Mouse (Mus musculus): ENCODE measurements around the gene St6galnac1.
"Not testable (repeated sequence)": the region's sequence is repeated elsewhere in the genome, so short reads cannot be mapped to it uniquely, and the experiment has no call there.

The St6galnac1 gene

DNA sequence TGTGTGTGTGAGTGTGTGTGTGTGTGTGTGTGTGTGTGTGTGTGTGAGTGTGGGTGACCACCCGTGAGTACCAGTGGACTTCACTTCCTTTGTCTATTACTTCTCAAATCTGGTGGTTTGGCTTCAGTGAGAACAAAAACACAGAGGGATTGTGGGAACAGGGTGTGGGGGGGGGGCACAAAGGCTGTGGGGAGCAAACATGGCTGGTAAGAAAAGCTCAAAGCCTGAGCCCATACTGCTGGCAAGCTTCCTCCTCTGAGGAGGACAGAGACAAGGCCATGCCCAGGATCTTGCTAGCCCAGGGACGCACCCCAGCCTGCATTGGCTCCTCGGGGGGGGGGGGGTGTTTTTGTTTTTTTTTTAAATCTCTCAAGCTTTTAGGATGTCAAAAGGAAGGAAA is 32.2 kb upstream of the St6galnac1 start:
- no peak for DNase-seq (ENCODE audit: low spot score in 2 of 2)

DNA sequence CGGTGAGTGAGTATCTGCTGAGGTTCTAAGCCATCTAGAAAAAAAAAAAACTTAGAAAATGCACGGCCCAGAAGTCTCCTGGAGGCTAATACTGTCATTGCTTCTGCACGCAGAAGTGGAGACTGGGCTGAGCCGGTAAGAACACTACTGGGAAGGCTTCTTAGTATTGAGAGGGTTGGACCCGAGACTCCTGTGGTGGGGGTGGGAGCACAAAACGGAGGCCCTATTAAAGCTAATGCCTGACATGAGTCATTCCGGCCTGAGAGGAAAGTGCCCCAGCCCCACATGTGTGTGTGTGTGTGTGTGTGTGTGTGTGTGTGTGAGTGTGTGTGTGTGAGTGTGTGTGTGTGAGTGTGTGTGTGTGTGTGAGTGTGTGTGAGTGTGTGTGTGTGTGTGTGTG is 31.8 kb upstream of the St6galnac1 start:
- no peak for DNase-seq (ENCODE audit: low spot score in 2 of 2)

DNA sequence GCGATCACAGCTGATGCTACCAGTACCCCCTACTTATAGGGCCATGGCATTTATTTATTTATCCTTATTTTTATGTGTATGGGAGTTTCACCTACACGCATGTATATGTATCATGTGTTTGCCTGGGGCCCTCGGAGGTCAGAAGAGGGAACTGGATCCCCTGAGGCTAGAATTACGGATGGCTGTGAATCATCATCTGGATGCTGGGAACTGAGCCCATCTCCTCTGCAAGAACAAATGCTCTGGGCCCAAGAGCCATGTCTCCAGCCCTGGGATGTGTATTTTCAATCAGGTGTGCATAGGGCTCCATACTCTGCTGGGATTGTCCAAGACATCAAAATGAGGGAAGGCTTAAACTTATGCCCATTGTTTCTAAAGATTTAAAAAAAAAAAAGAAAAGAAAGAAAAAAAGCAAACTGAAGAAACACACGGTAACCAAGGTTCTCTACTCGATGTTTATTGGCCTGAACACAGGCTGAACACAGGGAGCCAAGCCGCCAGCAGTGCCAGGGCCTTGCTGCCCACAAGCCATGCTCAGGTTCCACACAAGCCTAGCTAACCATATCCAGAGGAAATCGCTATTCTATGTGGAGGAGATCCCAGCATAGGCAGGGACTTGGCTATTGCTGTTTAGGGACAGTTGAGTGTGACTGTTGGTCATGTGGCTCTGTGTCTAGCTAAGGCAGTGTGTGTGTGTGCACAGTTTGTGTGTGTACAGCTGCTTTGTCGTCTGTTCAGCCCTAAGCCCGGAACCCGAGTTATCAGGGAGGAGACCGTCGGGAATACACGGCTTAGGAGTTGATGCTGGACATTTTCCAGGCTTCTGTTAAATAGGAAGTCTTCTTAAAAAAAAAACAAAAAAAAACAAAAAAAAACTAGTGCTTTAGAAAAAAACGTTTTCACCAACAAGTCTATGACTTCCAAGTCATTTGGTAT is 31.1 kb upstream of the St6galnac1 start:
- no peak for DNase-seq (ENCODE audit: low spot score in 2 of 2)

DNA sequence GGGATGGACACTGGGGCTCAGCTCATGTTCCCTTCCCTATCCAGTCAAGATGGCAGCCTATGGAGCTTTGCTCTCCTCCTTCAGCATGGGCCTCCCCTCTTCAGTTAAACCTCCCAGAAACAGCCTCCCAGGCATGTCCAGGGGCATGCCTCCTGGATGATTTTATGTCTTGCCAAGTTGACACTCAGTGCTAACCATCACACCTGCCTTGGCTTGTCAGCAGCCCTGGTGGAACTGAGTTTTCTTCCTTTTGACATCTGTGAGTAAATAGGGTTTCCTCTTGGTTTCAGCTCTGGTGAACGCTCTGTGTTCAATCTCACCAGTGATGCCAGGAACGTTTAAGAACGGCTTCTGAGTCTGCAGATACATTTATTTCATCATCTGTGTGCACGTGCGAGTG is 27.4 kb upstream of the St6galnac1 start:
- no peak for DNase-seq (ENCODE audit: low spot score in 2 of 2)

DNA sequence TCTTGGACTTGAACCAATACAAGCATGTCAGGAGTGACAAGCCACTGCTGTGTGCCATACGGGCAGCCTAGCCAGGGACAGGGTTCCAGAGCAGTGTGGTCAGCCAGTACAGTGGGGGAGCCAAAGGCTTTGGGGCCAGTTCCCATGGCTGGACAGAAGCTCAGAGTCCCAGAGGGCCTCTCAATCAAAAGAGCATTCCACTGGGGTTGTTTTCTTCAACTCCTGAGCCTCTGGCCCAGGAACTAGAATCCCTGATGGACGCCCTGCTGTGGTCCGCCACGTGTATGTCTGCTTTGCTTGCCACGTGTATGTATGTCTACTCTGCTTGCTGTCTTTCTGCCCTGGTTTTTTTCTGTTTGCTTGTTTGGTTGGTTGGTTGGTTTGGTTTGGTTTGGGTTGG is 25.8 kb upstream of the St6galnac1 start:
- DNase-seq (ENCODE audit: low spot score in 2 of 2) = no peak

DNA sequence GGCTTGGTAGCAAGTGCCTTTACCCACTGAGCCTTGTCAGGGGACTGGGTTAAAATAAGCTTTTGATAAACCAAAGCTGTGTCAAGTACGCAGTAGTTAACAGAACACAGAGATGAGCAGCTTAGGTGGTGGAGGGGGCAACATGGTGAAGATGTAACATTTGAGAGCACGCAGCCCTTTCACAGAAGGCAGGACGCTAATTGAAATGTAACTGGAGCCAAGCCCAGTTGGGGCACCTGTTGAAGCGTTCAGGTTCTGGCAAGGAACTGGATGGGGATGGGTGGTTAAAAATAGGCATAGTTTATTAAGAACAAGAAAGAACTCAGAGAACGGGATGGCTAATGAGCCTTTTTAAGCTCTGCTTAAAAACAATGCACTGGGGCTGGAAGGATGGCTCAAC is 24.1 kb upstream of the St6galnac1 start:
- DNase-seq (ENCODE audit: low spot score in 2 of 2) = no peak

DNA sequence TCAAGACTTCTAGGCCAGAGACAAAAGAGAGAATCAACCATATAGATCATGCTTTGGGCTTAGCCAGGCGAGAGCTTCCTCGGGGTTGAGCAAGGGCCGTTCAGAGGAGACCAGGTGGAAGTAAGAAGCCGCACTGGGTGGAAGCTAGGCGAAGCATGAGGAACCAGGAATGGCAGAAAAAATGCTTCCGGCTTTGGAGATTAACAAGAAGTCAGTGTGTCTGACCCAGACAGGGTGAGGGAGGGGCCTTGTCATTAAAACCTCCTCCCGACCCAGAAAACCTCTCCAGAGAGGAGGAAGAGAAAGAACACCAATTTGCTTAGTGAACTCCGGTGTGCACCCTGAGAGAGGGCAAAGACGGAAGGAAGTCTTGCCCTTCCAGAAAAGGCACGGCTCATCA is 8.9 kb upstream of the St6galnac1 start:
- no peak for DNase-seq (ENCODE audit: low spot score in 2 of 2)

- no peak for DNase-seq (ENCODE audit: low spot score in 2 of 2)
Observed at GRCm38 (mm10) chr11:116782737-116783145, 7.4 kb upstream of the St6galnac1 start.

- no peak for DNase-seq (ENCODE audit: low spot score in 2 of 2)
Observed at GRCm38 (mm10) chr11:116773205-116773604, 2.1 kb downstream of the St6galnac1 start.

- no peak for DNase-seq (ENCODE audit: low spot score in 2 of 2)
Observed at GRCm38 (mm10) chr11:116769873-116770272, 5.4 kb downstream of the St6galnac1 start.

- no peak for DNase-seq (ENCODE audit: low spot score in 2 of 2)
Observed at GRCm38 (mm10) chr11:116764946-116765345, 10.4 kb downstream of the St6galnac1 start.

GRCm38 (mm10) chr11:116764346-116764745 is 11.0 kb downstream of the St6galnac1 start:
- DNase-seq (ENCODE audit: low spot score in 2 of 2) = no peak

- no peak for DNase-seq (ENCODE audit: low spot score in 2 of 2)
Observed at GRCm38 (mm10) chr11:116755191-116755590, 20.1 kb downstream of the St6galnac1 start.

GRCm38 (mm10) chr11:116753674-116754470 is 21.4 kb downstream of the St6galnac1 start:
- DNase-seq (ENCODE audit: low spot score in 2 of 2) = no peak

DNA sequence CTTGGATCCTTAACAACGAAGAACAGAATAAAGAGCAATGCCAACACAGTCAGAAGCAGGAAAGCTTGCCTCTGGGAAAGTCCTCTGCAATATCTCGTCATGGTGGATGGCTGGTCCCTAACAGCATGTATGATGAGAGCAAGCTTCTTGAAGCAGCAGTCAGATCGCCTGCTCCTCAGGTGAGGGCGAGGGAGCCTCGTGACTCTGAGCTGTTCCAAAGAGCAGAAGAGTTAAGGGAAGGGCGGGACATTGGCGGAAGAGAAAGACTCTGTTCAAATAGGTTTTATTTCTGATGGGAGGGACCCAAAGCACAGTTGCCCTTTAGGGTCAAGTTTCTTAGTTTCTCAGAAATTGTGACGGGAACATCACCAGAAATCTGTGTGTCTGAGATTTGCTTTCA is 25.6 kb downstream of the St6galnac1 start:
- DNase-seq (ENCODE audit: low spot score in 2 of 2) = no peak

DNA sequence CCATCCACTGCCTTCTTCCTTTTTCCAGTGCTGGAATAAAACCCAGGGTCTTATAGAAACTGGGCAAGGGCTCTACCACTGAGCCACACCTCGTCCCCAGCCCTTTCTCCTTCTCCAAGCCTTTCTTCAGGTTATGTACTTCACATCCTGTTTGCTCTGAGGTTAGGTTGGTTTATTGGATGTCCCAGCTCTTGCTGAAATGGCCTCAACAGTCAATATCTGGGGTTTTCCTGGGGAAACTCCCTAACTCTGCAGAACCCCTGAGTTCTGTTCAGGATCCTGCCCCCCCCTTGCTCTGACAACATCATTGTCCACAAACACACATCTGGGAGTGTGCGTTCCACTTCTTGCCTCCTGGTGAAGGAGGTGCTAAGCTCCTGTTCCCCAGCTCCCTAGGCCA is 26.6 kb downstream of the St6galnac1 start:
- not testable (repeated sequence) for DNase-seq (ENCODE audit: low spot score in 2 of 2)

GRCm38 (mm10) chr11:116746822-116747221 is 28.5 kb downstream of the St6galnac1 start:
- DNase-seq (ENCODE audit: low spot score in 2 of 2) = not testable (repeated sequence)

DNA sequence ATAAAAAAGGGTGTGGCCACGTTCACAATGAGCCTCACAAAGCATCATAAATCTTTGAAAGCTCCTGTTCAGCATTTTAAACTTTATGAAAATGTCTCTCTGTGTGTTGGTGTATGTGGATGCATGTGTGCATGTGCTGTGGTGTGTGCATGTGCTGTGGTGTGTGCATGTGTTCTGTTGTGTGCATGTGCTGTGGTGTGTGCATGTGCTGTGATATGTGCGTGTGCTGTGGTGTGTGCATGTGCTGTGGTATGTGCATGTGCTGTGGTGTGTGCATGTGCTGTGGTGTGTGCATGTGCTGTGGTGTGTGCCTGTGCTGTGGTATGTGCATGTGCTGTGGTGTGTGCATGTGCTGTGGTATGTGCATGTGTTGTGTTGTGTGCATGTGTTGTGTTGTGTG is 29.9 kb downstream of the St6galnac1 start:
- not testable (repeated sequence) for DNase-seq (ENCODE audit: low spot score in 2 of 2)

GRCm38 (mm10) chr11:116738411-116738810 is 36.9 kb downstream of the St6galnac1 start:
- no peak for DNase-seq (ENCODE audit: low spot score in 2 of 2)

DNA sequence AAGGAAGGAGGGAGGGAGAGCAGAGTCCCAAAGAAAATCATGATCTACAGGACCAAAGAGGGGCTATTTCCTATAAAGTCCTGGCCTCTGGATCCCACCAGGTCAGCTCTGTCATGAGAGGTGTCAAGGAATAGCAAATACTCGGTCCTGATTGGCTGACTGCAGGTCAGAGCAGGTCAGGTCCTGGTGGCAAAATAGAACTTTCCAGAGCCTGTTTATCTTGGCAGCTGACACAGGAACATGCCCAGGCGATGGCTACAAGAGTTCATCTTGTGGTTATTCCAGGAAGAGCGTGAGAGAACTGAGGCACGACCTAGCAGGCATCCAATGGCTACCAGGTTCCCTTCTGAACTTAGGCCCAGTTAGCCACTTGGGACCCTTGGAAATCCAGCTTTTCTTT is 42.8 kb downstream of the St6galnac1 start:
- DNase-seq (ENCODE audit: low spot score in 2 of 2) = no peak

GRCm38 (mm10) chr11:116731060-116731580 is 44.2 kb downstream of the St6galnac1 start:
- not testable (repeated sequence) for DNase-seq (ENCODE audit: low spot score in 2 of 2)

DNA sequence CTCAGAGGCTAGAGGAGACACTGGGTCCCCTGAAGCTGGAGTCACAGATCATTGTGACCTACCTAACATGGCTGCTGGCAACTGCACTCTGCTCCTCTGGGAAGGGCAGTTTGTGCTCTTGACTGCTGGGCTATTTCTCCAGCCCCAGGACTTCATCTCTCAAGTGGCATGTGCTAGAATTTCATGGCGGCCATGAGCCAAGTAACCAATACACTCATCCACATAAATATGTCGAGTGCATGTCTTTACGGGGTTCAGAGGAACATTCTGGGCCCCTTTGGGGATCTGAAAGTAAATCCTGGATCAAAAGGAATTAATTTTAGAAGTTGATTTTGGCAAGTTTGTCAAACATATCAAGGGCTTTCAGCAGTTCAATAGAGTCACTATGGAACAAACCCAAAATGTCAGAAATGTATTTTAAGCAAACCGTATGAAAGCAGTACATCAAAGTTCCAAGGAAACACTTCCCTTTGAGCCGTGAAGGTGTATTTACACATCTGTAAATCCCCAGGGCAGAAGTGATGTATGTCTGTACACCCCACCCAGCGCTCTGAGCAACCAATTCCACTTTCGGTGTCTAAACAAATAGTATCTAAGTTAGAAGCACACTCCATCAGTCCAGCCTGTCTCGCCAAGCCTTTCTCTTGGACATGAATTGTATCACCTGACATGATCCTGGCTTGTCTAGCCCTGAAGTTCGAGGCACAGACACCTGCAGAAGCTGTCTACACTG is 45.9 kb downstream of the St6galnac1 start:
- DNase-seq (ENCODE audit: low spot score in 2 of 2) = no peak
